Mouse (Mus musculus) bone marrow, adult 2 months (tissue): ENCODE results near the gene BC035947.

ENCODE experiments used
- CTCF ChIP-seq: fragments of 200-500 bp; IDR thresholded peaks from 2 replicates; pipeline ENCODE4 v1.5.1; 2011; ENCODE audit warnings: low read length, control low read depth; ENCODE audit not compliant: control insufficient read depth, insufficient read depth
- POLR2A ChIP-seq: fragments of 200-500 bp; IDR thresholded peaks from 2 replicates; pipeline ENCODE4 v1.6.1; 2011; ENCODE audit warnings: low read depth, mild to moderate bottlenecking, control low read depth, low read length, borderline replicate concordance; ENCODE audit not compliant: control insufficient read depth

- TF ChIP-seq CTCF: no peak
- TF ChIP-seq POLR2A: no peak
These were observed 63.9 kb downstream of the BC035947 start for GRCm38 (mm10) chr1:78448091-78448490.
